Mouse (Mus musculus) gastrocnemius, adult 18-20 months (tissue): Measurements from ENCODE around the gene Ntn3. TPM values are rescaled to one million over a fixed set of nuclear protein-coding genes. Genes with fewer than 3 reads are reported as not detected.

Source experiments
- DNase-seq: peaks from one replicate; pipeline ENCODE4 v3.0.0; 2021; ENCODE audit warnings: low spot score
- total RNA-seq, 2 experiments: library from RNA; stranded (reverse); gene quantifications; 2 replicates each; pipeline ENCODE4 v1.2.3; 2021

Ntn3 gene
- total RNA-seq, 2 experiments from 2014 or later = 0.21 to 0.31 TPM

GRCm38 (mm10) chr17:24191481-24191880, 17.9 kb downstream of the Ntn3 start:
- DNase-seq = peak; percentile 60

DNA sequence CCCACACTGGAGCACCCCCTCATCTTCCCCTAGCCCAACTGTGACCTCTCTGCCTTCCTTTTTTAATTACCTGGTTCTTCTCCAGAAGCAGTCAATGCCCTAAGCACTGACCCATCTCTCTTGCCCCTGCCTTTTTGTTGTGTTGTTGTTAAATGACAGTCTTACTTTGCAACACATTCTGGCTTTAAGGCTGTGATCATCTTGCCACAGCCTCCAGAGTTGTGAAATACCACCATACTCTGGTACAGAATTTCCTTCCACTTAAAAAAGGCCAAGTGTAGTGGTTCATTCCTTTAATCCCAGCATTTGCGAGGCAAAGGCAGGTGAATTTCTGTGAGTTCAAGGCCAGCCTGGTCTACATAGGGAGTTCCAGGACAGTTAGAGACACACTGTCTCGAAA, 18.4 kb downstream of the Ntn3 start:
- DNase-seq = no peak

GRCm38 (mm10) chr17:24174259-24174658, 35.1 kb downstream of the Ntn3 start:
- no peak for DNase-seq

- DNase-seq = peak; percentile 78
Observed at GRCm38 (mm10) chr17:24173423-24173822, 35.9 kb downstream of the Ntn3 start.

GRCm38 (mm10) chr17:24171738-24172137, 37.6 kb downstream of the Ntn3 start:
- no peak for DNase-seq

- DNase-seq = no peak
Observed at GRCm38 (mm10) chr17:24170729-24171128, 38.6 kb downstream of the Ntn3 start.

GRCm38 (mm10) chr17:24170125-24170524, 39.2 kb downstream of the Ntn3 start:
- no peak for DNase-seq

- DNase-seq = peak; percentile 95
Observed at GRCm38 (mm10) chr17:24169317-24170065, 39.8 kb downstream of the Ntn3 start, which contains the start of gene Atp6v0c. Atp6v0c (minus strand) TSS chr17:24169702.

DNA sequence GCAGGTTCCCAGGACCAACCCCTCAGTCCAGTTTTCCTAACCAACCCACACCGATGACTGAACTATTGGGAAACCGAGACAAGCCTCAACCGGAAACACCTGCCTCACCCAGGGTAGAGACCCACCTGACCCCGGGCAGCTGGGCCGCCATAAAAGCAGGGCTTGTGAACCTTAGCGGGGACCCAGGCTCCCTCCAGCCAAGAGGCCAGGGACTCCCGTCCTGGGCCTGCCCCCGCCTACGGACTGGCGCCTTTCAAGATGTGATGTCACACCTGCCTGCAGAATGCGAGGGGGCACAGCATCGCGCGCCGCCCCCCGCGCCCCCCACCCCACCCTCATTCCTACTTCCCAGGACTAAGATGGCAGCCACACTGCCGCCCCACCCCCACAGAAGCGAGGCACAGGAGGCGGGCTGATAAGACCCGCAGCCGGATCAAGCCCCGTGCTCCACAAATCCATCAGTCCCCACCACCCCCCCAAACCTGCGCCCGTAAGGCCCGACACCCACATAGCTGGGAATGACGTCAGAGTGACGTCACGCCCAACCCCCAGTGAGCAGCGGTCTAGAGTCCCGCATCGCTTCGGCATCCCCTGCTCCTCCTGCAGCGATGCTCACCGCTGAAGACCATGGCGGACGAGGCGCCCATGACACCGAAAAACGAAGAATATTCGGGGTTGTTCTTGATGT, 40.6 kb downstream of the Ntn3 start:
- DNase-seq = peak; percentile 49

DNA sequence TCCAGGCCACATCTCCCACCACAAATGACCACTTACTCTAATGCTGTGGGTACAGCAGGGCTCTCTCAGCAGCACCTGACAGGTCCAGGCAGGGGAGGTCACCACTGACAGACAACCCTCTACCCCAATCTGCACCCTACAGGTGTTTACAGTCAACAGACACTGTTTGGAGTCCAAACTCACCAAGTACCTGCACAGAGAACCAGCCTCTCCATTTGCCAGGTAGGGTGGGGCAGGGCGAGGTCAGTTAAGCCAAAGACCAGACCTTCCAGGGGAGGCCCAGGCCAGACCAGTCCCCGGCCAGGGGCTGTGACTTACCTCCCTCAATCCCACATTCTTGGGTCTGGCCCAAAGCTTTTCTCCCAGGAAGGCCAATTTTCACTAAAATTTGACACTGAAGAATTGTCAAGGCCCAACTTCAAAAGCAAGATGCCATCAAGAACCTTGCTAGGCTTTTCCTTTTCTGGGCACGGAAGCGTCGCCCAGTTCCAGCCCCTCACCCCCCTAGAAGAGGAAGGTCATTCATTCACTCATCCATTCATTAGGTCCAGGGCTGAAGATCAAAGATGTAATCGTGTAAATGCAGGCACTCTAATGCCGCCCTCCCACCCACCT, 41.3 kb downstream of the Ntn3 start:
- no peak for DNase-seq

GRCm38 (mm10) chr17:24167120-24167519, 42.2 kb downstream of the Ntn3 start:
- DNase-seq = no peak

DNA sequence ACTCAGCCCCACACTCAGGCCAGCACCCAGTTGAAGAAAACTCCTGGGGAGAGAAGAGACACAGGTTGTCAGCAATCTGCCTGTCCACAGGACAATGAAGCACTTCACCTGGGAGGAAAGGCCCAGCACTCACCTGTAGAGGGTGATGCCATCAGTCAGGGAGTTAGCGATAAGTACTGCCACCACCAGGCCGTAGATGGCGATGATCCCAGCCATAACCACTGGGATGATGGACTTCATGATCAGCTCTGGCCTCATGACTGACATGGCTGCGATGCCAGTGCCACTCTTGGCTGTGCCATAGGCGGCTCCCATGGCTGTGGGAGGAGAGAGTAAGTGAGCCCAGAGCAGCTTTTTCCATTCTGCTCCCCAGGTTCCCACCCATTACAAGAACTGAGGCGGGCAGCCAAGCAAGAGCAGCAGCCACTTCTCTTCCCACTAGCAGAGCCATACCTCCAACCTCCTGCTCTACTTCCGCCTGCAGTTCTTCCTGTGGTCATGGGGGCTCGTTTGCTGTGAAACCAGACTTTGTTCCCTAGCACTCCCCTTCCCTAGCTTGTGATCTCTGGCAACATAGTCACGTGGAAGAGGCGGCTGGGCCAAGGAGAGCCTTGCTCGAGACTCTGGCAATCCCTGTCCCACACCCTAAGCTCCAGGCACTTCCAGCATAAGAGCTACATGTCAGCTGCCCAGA, 44.6 kb downstream of the Ntn3 start:
- no peak for DNase-seq

DNA sequence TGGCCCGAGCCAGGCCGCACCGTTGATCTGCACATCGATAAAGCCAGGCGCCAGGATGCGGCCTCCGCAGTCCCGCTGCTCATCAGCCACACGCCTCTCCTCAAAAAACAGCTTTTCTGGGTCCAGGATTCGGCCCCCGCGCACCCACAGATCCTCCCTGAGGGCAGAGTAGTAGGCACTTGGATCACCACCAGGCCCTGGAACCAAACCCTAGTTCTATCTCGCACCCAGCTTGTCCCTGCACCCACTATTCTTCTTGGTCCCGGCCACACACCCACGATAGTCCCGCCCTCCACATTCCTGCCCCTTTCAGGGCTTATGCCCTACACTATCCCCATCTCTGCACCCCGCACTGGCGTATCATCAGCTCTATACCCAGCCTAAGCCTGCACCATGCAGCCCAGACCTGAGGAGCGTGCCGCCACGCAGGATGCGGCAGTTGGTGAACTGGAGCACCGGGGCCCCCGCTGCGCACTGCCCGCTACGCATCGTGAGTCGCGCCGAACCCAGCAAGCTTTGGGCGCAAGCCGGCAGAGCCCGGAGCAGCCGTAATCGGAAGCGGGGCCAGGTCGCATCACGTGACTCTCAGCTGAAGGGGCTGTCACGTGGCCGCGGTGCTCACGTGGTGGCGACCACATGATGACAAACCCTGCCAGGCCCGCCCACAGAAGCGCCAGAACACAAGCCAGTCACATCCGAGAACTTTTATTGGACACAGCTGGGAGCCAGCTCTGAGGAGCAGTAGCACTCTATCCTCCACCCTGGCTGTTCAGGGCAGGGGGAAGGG, 46.0 kb downstream of the Ntn3 start, which contains the start of gene Amdhd2:
TSS of gene Amdhd2 (minus strand) at position 591 of the 787 bp plus-strand sequence.
- peak; percentile 96 for DNase-seq

DNA sequence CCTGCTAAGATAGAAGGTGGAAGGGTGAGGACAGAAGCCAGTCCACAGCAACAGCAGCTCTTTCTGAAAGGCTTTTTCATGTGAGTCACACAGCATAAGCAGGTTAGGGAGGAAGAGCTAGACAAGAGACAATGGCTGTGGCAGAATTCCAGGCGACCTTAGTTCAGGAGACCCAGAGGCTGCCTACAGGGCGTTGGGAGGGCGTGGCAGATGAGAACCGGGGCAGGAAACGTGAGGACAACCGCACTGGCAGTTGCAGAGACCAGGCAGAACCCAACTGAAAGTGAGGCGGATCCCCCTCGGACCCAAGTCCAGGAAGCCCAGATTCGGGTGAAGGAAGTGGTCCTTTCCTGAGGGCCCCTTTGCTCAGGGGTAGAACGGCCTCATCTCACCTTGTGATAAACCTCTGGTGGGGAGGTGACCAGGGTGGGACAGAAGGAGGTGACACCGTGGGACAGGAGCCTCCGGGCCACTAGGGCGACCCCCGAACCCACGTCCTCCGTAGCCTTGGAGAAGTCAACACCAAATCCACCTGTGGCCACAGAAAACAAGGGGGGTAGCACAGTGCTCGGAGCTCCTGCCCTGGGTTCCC, 46.7 kb downstream of the Ntn3 start:
- DNase-seq = no peak

DNA sequence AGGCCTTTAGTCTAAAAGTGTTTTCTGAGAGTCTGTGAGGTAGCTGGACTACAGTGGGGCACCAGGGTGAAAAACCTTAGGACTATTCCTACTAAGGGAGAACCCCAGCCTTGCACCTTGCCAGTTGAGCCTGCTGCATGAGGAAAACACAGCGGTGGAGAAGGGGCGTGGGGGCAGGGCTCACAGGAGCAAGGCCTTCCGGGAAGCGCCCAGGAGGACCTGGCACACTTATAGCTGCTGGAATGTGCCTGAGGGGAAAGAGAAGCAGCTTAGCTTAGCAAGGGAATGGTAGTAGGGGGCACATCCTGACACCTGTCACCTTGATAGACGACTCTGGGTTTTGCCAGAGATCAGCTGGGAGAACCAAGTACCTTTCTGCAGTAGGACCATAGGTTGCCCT, 47.9 kb downstream of the Ntn3 start:
- DNase-seq = no peak

GRCm38 (mm10) chr17:24157526-24157925, 51.8 kb downstream of the Ntn3 start:
- no peak for DNase-seq

GRCm38 (mm10) chr17:24157121-24157520, 52.2 kb downstream of the Ntn3 start:
- DNase-seq = no peak

GRCm38 (mm10) chr17:24156394-24156793, 52.9 kb downstream of the Ntn3 start:
- DNase-seq = no peak

- DNase-seq = no peak
Observed at GRCm38 (mm10) chr17:24155742-24156141, 53.6 kb downstream of the Ntn3 start.

- DNase-seq = no peak
Observed at GRCm38 (mm10) chr17:24154463-24154862, 54.9 kb downstream of the Ntn3 start.
